Mouse (Mus musculus) liver, adult 2 months (tissue): Measurements from ENCODE around the gene Sh3bp4. TPM values are rescaled to one million over a fixed set of nuclear protein-coding genes. Genes with fewer than 3 reads are reported as not detected.
A peak's percentile ranks its signal among the peaks of the same experiment; 100 is the strongest.

Experiments
- DNase-seq: peaks from one replicate; pipeline ENCODE4 v3.0.0-alpha.2; 2011; ENCODE audit warnings: low read depth, low spot score; ENCODE audit errors: extremely low read depth
- H3K27ac ChIP-seq: fragments of 200-500 bp; replicated peaks from 2 replicates; pipeline ENCODE4 v1.5.1; 2012; ENCODE audit warnings: low read depth, mild to moderate bottlenecking, control low read depth, inconsistent platforms, low read length; ENCODE audit not compliant: insufficient read depth
- H3K27me3 ChIP-seq: fragments of 200-500 bp; 2 replicates; pipeline ENCODE4 v1.6.1; 2012; ENCODE audit warnings: mild to moderate bottlenecking, moderate library complexity, low read length, inconsistent platforms; ENCODE audit not compliant: control insufficient read depth, insufficient read depth
- H3K36me3 ChIP-seq: fragments of 200-500 bp; 2 replicates; pipeline ENCODE4 v1.6.1; 2012; ENCODE audit warnings: low read length, inconsistent platforms; ENCODE audit not compliant: control insufficient read depth, insufficient read depth
- H3K4me1 ChIP-seq: fragments of 200-500 bp; 2 replicates; pipeline ENCODE4 v1.6.1; 2011; ENCODE audit warnings: low read length; ENCODE audit not compliant: control insufficient read depth, insufficient read depth
- H3K4me3 ChIP-seq: fragments of 200-500 bp; 2 replicates; pipeline ENCODE4 v1.5.1; 2011; ENCODE audit warnings: low read depth, mild to moderate bottlenecking, control low read depth, low read length, moderate library complexity; ENCODE audit not compliant: insufficient read depth
- H3K79me2 ChIP-seq: fragments of 200-500 bp; 2 replicates; pipeline ENCODE4 v1.6.1; 2012; ENCODE audit warnings: inconsistent platforms, mild to moderate bottlenecking, low read length, moderate library complexity; ENCODE audit not compliant: control insufficient read depth, insufficient read depth
- H3K9ac ChIP-seq: fragments of 200-500 bp; 2 replicates; pipeline ENCODE4 v1.6.1; 2012; ENCODE audit warnings: low read depth, mild to moderate bottlenecking, control low read depth, inconsistent platforms, low read length
- CTCF ChIP-seq: fragments of 200-500 bp; IDR thresholded peaks from 2 replicates; pipeline ENCODE4 v1.5.1; 2011; ENCODE audit warnings: low read depth, low read length, control low read depth
- POLR2A ChIP-seq: fragments of 200-500 bp; IDR thresholded peaks from 2 replicates; pipeline ENCODE4 v1.6.1; 2011; ENCODE audit warnings: low read length, control low read depth; ENCODE audit not compliant: insufficient read depth; ENCODE audit errors: extremely low read depth
- WGBS: fragments of 180-500 bp; shearing (Covaris S2); methylation state at CpG from one replicate; pipeline ENCODE4 v1.1.7; 2018; 5-methylcytosine and 5-hydroxymethylcytosine counted together
- polyA plus RNA-seq: library from polyadenylated mRNA; depleted of rRNA; stranded (reverse); fragments of >200 nt; gene quantifications from 2 replicates; pipeline ENCODE4 v1.2.3, GENCODE M21; 2012
- total RNA-seq: library from RNA; depleted of rRNA; stranded (reverse); fragments of >200 nt; gene quantifications from 2 replicates; pipeline ENCODE4 v1.2.3, GENCODE M21; 2014

Sh3bp4 gene
- total and polyA plus RNA-seq, 2 experiments, result 0.45 to 0.46 TPM

- Histone ChIP-seq H3K27ac (no peak overlapping the region), H3K27me3 (no peaks in the 10 kb centered on the region), H3K4me3 (no peak overlapping the region), H3K9ac (no peak overlapping the region), H3K36me3 (no peaks in the 10 kb centered on the region), H3K79me2 (no peaks in the 10 kb centered on the region), H3K4me1 (peaks cover 23% of the 10 kb centered on the region)
- DNase-seq, result no peak
- TF ChIP-seq CTCF, result no peak
- no peak for TF ChIP-seq POLR2A
- 81% methylated on average over 18 of the region's 18 CpGs for WGBS
Measured at GRCm38 (mm10) chr1:89105891-89106830, 35.9 kb downstream of the Sh3bp4 start.

GRCm38 (mm10) chr1:89107466-89107865 lies 37.3 kb downstream of the Sh3bp4 start:
- WGBS, result 47% methylated on average over 6 of the region's 6 CpGs
- no peak overlapping the region for H3K27ac ChIP-seq

GRCm38 (mm10) chr1:89108340-89108896 lies 38.2 kb downstream of the Sh3bp4 start:
- TF ChIP-seq CTCF (no peak), POLR2A (no peak)
- peak; percentile 32 for DNase-seq
- Histone ChIP-seq H3K79me2 (no peaks in the 10 kb centered on the region), H3K27me3 (no peaks in the 10 kb centered on the region), H3K4me1 (peaks cover 23% of the 10 kb centered on the region), H3K4me3 (no peak overlapping the region), H3K27ac (no peak overlapping the region), H3K9ac (no peak overlapping the region), H3K36me3 (no peaks in the 10 kb centered on the region)
- 3% methylated on average over 6 of the region's 6 CpGs for WGBS

More at GRCm38 (mm10) chr1:89107466-89107865, 37.3 kb downstream of the Sh3bp4 start:
- peak; percentile 17 for DNase-seq
- no peaks in the 10 kb centered on the region for H3K27me3 ChIP-seq
- no peaks in the 10 kb centered on the region for H3K79me2 ChIP-seq
- H3K9ac ChIP-seq, result no peak overlapping the region
- H3K4me1 ChIP-seq, result peaks cover 23% of the 10 kb centered on the region
- TF ChIP-seq CTCF (no peak), POLR2A (no peak)
- no peaks in the 10 kb centered on the region for H3K36me3 ChIP-seq
- no peak overlapping the region for H3K4me3 ChIP-seq

GRCm38 (mm10) chr1:89109767-89110166 lies 39.6 kb downstream of the Sh3bp4 start:
- no peak for DNase-seq
- Histone ChIP-seq H3K27ac (no peak overlapping the region), H3K4me3 (no peak overlapping the region), H3K27me3 (no peaks in the 10 kb centered on the region), H3K9ac (no peak overlapping the region), H3K36me3 (no peaks in the 10 kb centered on the region), H3K79me2 (no peaks in the 10 kb centered on the region), H3K4me1 (peaks cover 14% of the 10 kb centered on the region)
- WGBS, result 90% methylated on average over 7 of the region's 7 CpGs
- TF ChIP-seq POLR2A (no peak), CTCF (no peak)

GRCm38 (mm10) chr1:89110767-89111534 lies 40.7 kb downstream of the Sh3bp4 start:
- peaks cover 12% of the 10 kb centered on the region for H3K4me1 ChIP-seq
- no peaks in the 10 kb centered on the region for H3K79me2 ChIP-seq
- WGBS, result 94% methylated on average over 6 of the region's 6 CpGs
- no peak for DNase-seq
- TF ChIP-seq CTCF (no peak), POLR2A (no peak)
- H3K9ac ChIP-seq, result no peak overlapping the region
- H3K4me3 ChIP-seq, result no peak overlapping the region
- no peaks in the 10 kb centered on the region for H3K36me3 ChIP-seq
- no peak overlapping the region for H3K27ac ChIP-seq
- no peaks in the 10 kb centered on the region for H3K27me3 ChIP-seq
